Mouse (Mus musculus): Measurements from ENCODE around the gene Zfp536. TPM values are rescaled to one million over a fixed set of nuclear protein-coding genes. Genes with fewer than 3 reads are reported as not detected.

Gene Zfp536
- total and polyA plus RNA-seq, 2 experiments from 2014 or later: 3.3 to 16.4 TPM

- under 1% methylated on average over 54 of the region's 57 CpGs for WGBS
- no peak for TF ChIP-seq EP300 (IDR thresholded peaks at IDR 0.05; ENCODE audit: low read depth)
- peak; percentile 57 for TF ChIP-seq CTCF (IDR thresholded peaks at IDR 0.05; ENCODE audit: low read depth)
- Histone ChIP-seq H3K4me2 (ENCODE audit: low read depth, low read length) (peak overlapping the region; percentile 94), H3K27me3 (ENCODE audit: control insufficient read depth, insufficient read depth, low read length) (peaks cover 73% of the 10 kb centered on the region), H3K36me3 (replicated peaks; ENCODE audit: control insufficient read depth, insufficient read depth, low read length) (no peaks in the 10 kb centered on the region), H3K9ac (replicated peaks; ENCODE audit: low read depth, low read length) (peak overlapping the region; percentile 55), H3K4me3 (ENCODE audit: low read depth, low read length) (peak overlapping the region; percentile 63), H3K4me1 (ENCODE audit: control insufficient read depth, insufficient read depth) (peaks cover 3% of the 10 kb centered on the region; the same call in 1 of the 2 replicates), H3K9me3 (replicated peaks; ENCODE audit: control insufficient read depth, low read length) (no peaks in the 10 kb centered on the region), H3K27ac (ENCODE audit: low read depth) (peak overlapping the region; percentile 54)
- DNase-seq (ENCODE audit: low spot score) (peak; percentile 70), ATAC-seq (ENCODE audit: insufficient read depth, low read depth) (peak; percentile 76)
Measured at GRCm38 (mm10) chr7:37770400-37771050, 2.9 kb downstream of the Zfp536 start.

GRCm38 (mm10) chr7:37769526-37770399 lies 3.7 kb downstream of the Zfp536 start:
- peak overlapping the region; percentile 28; the same call in 1 of the 2 replicates for H3K9ac ChIP-seq (replicated peaks; ENCODE audit: low read depth, low read length)
- TF ChIP-seq EP300 (IDR thresholded peaks at IDR 0.05; ENCODE audit: low read depth): no peak
- no peak for TF ChIP-seq CTCF (IDR thresholded peaks at IDR 0.05; ENCODE audit: low read depth)
- peak overlapping the region; percentile 63 for H3K4me3 ChIP-seq (ENCODE audit: low read depth, low read length)
- no peaks in the 10 kb centered on the region for H3K9me3 ChIP-seq (replicated peaks; ENCODE audit: control insufficient read depth, low read length)
- WGBS: 2% methylated on average over 50 of the region's 53 CpGs
- ATAC-seq (ENCODE audit: insufficient read depth, low read depth): peak; percentile 34; the same call in 1 of the 2 replicates
- peak overlapping the region; percentile 94 for H3K4me2 ChIP-seq (ENCODE audit: low read depth, low read length)
- peak overlapping the region; percentile 54; the same call in 1 of the 2 replicates for H3K27ac ChIP-seq (ENCODE audit: low read depth)
- DNase-seq (ENCODE audit: low spot score): no peak
- no peaks in the 10 kb centered on the region for H3K36me3 ChIP-seq (replicated peaks; ENCODE audit: control insufficient read depth, insufficient read depth, low read length)
- H3K4me1 ChIP-seq (ENCODE audit: control insufficient read depth, insufficient read depth): peaks cover 3% of the 10 kb centered on the region; the same call in 1 of the 2 replicates
- peaks cover 68% of the 10 kb centered on the region for H3K27me3 ChIP-seq (ENCODE audit: control insufficient read depth, insufficient read depth, low read length)

- WGBS: 2% methylated on average over 28 of the region's 28 CpGs
- no peaks in the 10 kb centered on the region for H3K9me3 ChIP-seq (replicated peaks; ENCODE audit: control insufficient read depth, low read length)
- H3K9ac ChIP-seq (replicated peaks; ENCODE audit: low read depth, low read length): peak overlapping the region; percentile 28
- ATAC-seq (ENCODE audit: insufficient read depth, low read depth): no peak
- peaks cover 3% of the 10 kb centered on the region; the same call in 1 of the 2 replicates for H3K4me1 ChIP-seq (ENCODE audit: control insufficient read depth, insufficient read depth)
- H3K27ac ChIP-seq (ENCODE audit: low read depth): no peak overlapping the region
- TF ChIP-seq CTCF (IDR thresholded peaks at IDR 0.05; ENCODE audit: low read depth) (no peak), EP300 (IDR thresholded peaks at IDR 0.05; ENCODE audit: low read depth) (no peak)
- DNase-seq (ENCODE audit: low spot score): no peak
- peaks cover 61% of the 10 kb centered on the region for H3K27me3 ChIP-seq (ENCODE audit: control insufficient read depth, insufficient read depth, low read length)
- H3K4me3 ChIP-seq (ENCODE audit: low read depth, low read length): peak overlapping the region; percentile 63
- peak overlapping the region; percentile 94 for H3K4me2 ChIP-seq (ENCODE audit: low read depth, low read length)
- no peaks in the 10 kb centered on the region for H3K36me3 ChIP-seq (replicated peaks; ENCODE audit: control insufficient read depth, insufficient read depth, low read length)
Measured at GRCm38 (mm10) chr7:37769004-37769403, 4.4 kb downstream of the Zfp536 start.

GRCm38 (mm10) chr7:37768310-37768940 lies 5.0 kb downstream of the Zfp536 start:
- Histone ChIP-seq H3K9me3 (replicated peaks; ENCODE audit: control insufficient read depth, low read length) (no peaks in the 10 kb centered on the region), H3K27ac (ENCODE audit: low read depth) (no peak overlapping the region), H3K4me3 (ENCODE audit: low read depth, low read length) (peak overlapping the region; percentile 63), H3K27me3 (ENCODE audit: control insufficient read depth, insufficient read depth, low read length) (peaks cover 55% of the 10 kb centered on the region), H3K4me2 (ENCODE audit: low read depth, low read length) (peak overlapping the region; percentile 94), H3K36me3 (replicated peaks; ENCODE audit: control insufficient read depth, insufficient read depth, low read length) (no peaks in the 10 kb centered on the region), H3K4me1 (ENCODE audit: control insufficient read depth, insufficient read depth) (peaks cover 3% of the 10 kb centered on the region; the same call in 1 of the 2 replicates), H3K9ac (replicated peaks; ENCODE audit: low read depth, low read length) (no peak overlapping the region)
- WGBS: 14% methylated on average over 10 of the region's 10 CpGs
- DNase-seq (ENCODE audit: low spot score) (no peak), ATAC-seq (ENCODE audit: insufficient read depth, low read depth) (no peak)
- TF ChIP-seq CTCF (IDR thresholded peaks at IDR 0.05; ENCODE audit: low read depth) (no peak), EP300 (IDR thresholded peaks at IDR 0.05; ENCODE audit: low read depth) (no peak)

- WGBS: 89% methylated on average over 5 of the region's 5 CpGs
Measured at GRCm38 (mm10) chr7:37758886-37759285, 14.6 kb downstream of the Zfp536 start.

More at GRCm38 (mm10) chr7:37758886-37759285, 14.6 kb downstream of the Zfp536 start:
- ATAC-seq (ENCODE audit: insufficient read depth, low read depth) (no peak), DNase-seq (ENCODE audit: low spot score) (no peak)
- Histone ChIP-seq H3K9ac (replicated peaks; ENCODE audit: low read depth, low read length) (no peak overlapping the region), H3K4me2 (ENCODE audit: low read depth, low read length) (no peak overlapping the region), H3K27ac (ENCODE audit: low read depth) (no peak overlapping the region), H3K9me3 (replicated peaks; ENCODE audit: control insufficient read depth, low read length) (no peaks in the 10 kb centered on the region), H3K4me1 (ENCODE audit: control insufficient read depth, insufficient read depth) (no peaks in the 10 kb centered on the region), H3K27me3 (ENCODE audit: control insufficient read depth, insufficient read depth, low read length) (no peaks in the 10 kb centered on the region), H3K36me3 (replicated peaks; ENCODE audit: control insufficient read depth, insufficient read depth, low read length) (no peaks in the 10 kb centered on the region), H3K4me3 (ENCODE audit: low read depth, low read length) (no peak overlapping the region)
- no peak for TF ChIP-seq EP300 (IDR thresholded peaks at IDR 0.05; ENCODE audit: low read depth)
- no peak for TF ChIP-seq CTCF (IDR thresholded peaks at IDR 0.05; ENCODE audit: low read depth)

Measured in heart, postnatal 0 days (tissue).